Mouse (Mus musculus) myocyte (in vitro differentiated cells): ENCODE results near the gene Kcnip2.

Source experiments
- MAX ChIP-seq: IDR thresholded peaks from one replicate; pipeline ENCODE4 v1.6.1; 2011; ENCODE audit warnings: low read depth, mild to moderate bottlenecking, control low read depth
- MYOG ChIP-seq, 3 experiments: IDR thresholded peaks; one replicate each; pipeline ENCODE4 v1.6.1; 2011; ENCODE audit warnings: control low read depth in 2 of 3, low read depth in 2 of 3, mild to moderate bottlenecking in 2 of 3; ENCODE audit not compliant: insufficient read length in 2 of 3, control insufficient read depth in 1 of 3, insufficient read depth in 1 of 3
- POLR2A ChIP-seq: IDR thresholded peaks from one replicate; pipeline ENCODE4 v1.6.1; 2011; ENCODE audit warnings: low read depth, mild to moderate bottlenecking, control low read depth, moderate library complexity; ENCODE audit not compliant: insufficient read length

GRCm38 (mm10) chr19:45815831-45816405 is at the start of gene Kcnip2:
- no peak for TF ChIP-seq POLR2A
- no peak for TF ChIP-seq MAX
- no peak for TF ChIP-seq MYOG (IDR thresholded peaks at IDR 0.05; ENCODE audit: control insufficient read depth in 1 of 3, insufficient read depth in 1 of 3, insufficient read length in 2 of 3, low read depth in 2 of 3)
